Mouse (Mus musculus) limb, embryonic 14.5 days (tissue): ENCODE results near the gene Hsd3b1. TPM values are rescaled to one million over a fixed set of nuclear protein-coding genes. Genes with fewer than 3 reads are reported as not detected.
"Not testable (repeated sequence)": the region's sequence is repeated elsewhere in the genome, so short reads cannot be mapped to it uniquely, and the experiment has no call there.

ENCODE experiments used
- ATAC-seq: fragments of 200-750 bp; cut with Nextera tagmentation; 2 replicates; pipeline ENCODE4 v1.8.0; 2017; ENCODE audit warnings: low read depth, moderate number of reproducible peaks, moderate TSS enrichment; ENCODE audit not compliant: low FRiP score
- DNase-seq: peaks from one replicate; pipeline ENCODE4 v3.0.0-alpha.2; 2015; ENCODE audit warnings: low spot score
- H3K27ac ChIP-seq: fragments of 300-500 bp; sonication (generic); replicated peaks from 2 replicates; pipeline ENCODE4 v1.5.1; 2014; ENCODE audit warnings: low read depth, mild to moderate bottlenecking, low read length, moderate library complexity, mixed read lengths
- H3K27me3 ChIP-seq: fragments of 300-500 bp; sonication (generic); 2 replicates; pipeline ENCODE4 v1.6.1; 2014; ENCODE audit warnings: low read length, mixed read lengths; ENCODE audit not compliant: control insufficient read depth, insufficient read depth
- H3K36me3 ChIP-seq: fragments of 300-500 bp; sonication (generic); 2 replicates; pipeline ENCODE4 v1.6.1; 2014; ENCODE audit warnings: mild to moderate bottlenecking, low read length, moderate library complexity, mixed read lengths; ENCODE audit not compliant: control insufficient read depth, insufficient read depth
- H3K4me1 ChIP-seq: fragments of 300-500 bp; sonication (generic); 2 replicates; pipeline ENCODE4 v1.6.1; 2014; ENCODE audit warnings: antibody characterized with exemption, low read length, mixed read lengths; ENCODE audit not compliant: control insufficient read depth, insufficient read depth
- H3K4me2 ChIP-seq: fragments of 300-500 bp; sonication (generic); replicated peaks from 2 replicates; pipeline ENCODE4 v1.6.1; 2014; ENCODE audit warnings: low read depth, mild to moderate bottlenecking, low read length, moderate library complexity; ENCODE audit not compliant: severe bottlenecking
- H3K4me3 ChIP-seq: fragments of 300-500 bp; sonication (generic); replicated peaks from 2 replicates; pipeline ENCODE4 v1.5.1; 2014; ENCODE audit warnings: low read length
- H3K9ac ChIP-seq: fragments of 300-500 bp; sonication (generic); 2 replicates; pipeline ENCODE4 v1.6.1; 2014; ENCODE audit warnings: mild to moderate bottlenecking, low read depth, low read length, moderate library complexity; ENCODE audit not compliant: severe bottlenecking
- H3K9me3 ChIP-seq: fragments of 300-500 bp; sonication (generic); 2 replicates; pipeline ENCODE4 v1.6.1; 2016; ENCODE audit warnings: low read length; ENCODE audit not compliant: control insufficient read depth
- POLR2A ChIP-seq: fragments of 200-500 bp; IDR thresholded peaks from 2 replicates; pipeline ENCODE4 v1.8.0; 2012; ENCODE audit warnings: inconsistent platforms, mild to moderate bottlenecking, moderate library complexity, borderline replicate concordance; ENCODE audit not compliant: insufficient read depth, insufficient read length; ENCODE audit errors: extremely low read depth
- WGBS: fragments of 180-500 bp; shearing (Covaris S2); extraction: QIAGEN DNeasy Blood & Tissue Kit; methylation state at CpG from one replicate; pipeline ENCODE4 v1.1.7; 2014; 5-methylcytosine and 5-hydroxymethylcytosine counted together
- polyA plus RNA-seq, 2 experiments: library from polyadenylated mRNA; depleted of rRNA in 1 of 2; stranded (reverse) in 1 of 2; unstranded in 1 of 2; fragments of >200 nt; fragmentation: Nextera tagmentation in 1 of 2; extraction: Ambion mirVana in 1 of 2; gene quantifications; 2 replicates each; pipeline versions ENCODE4 v1.2.1 to v1.2.3; 2012 to 2014

Gene Hsd3b1
- polyA plus RNA-seq, 2 experiments, result 0.04 TPM; not detected in 1

GRCm38 (mm10) chr3:98850262-98850661 lies 9.3 kb downstream of the Hsd3b1 start:
- H3K9me3 ChIP-seq, result no peaks in the 10 kb centered on the region
- 87% methylated on average over 5 of the region's 5 CpGs for WGBS
- H3K36me3 ChIP-seq, result no peaks in the 10 kb centered on the region
- H3K4me1 ChIP-seq, result no peaks in the 10 kb centered on the region
- H3K4me2 ChIP-seq, result no peak overlapping the region
- no peak for TF ChIP-seq POLR2A
- no peaks in the 10 kb centered on the region for H3K27me3 ChIP-seq
- no peak overlapping the region for H3K9ac ChIP-seq
- no peak overlapping the region for H3K27ac ChIP-seq
- H3K4me3 ChIP-seq, result no peak overlapping the region
- DNase-seq (no peak), ATAC-seq (no peak)

GRCm38 (mm10) chr3:98848898-98849297 lies 10.7 kb downstream of the Hsd3b1 start:
- H3K27me3 ChIP-seq, result no peaks in the 10 kb centered on the region
- no peak overlapping the region for H3K4me3 ChIP-seq
- H3K9ac ChIP-seq, result no peak overlapping the region
- H3K4me1 ChIP-seq, result no peaks in the 10 kb centered on the region
- H3K9me3 ChIP-seq, result no peaks in the 10 kb centered on the region
- 77% methylated on average over 1 of the region's 1 CpGs for WGBS
- DNase-seq (no peak), ATAC-seq (no peak)
- no peaks in the 10 kb centered on the region for H3K36me3 ChIP-seq
- no peak for TF ChIP-seq POLR2A
- no peak overlapping the region for H3K4me2 ChIP-seq
- H3K27ac ChIP-seq, result no peak overlapping the region

- no peaks in the 10 kb centered on the region for H3K9me3 ChIP-seq
- 64% methylated on average over 6 of the region's 6 CpGs for WGBS
- no peaks in the 10 kb centered on the region for H3K36me3 ChIP-seq
- ATAC-seq (no peak), DNase-seq (no peak)
- no peaks in the 10 kb centered on the region for H3K4me1 ChIP-seq
- H3K9ac ChIP-seq, result no peak within 1 kb of the TSS
- H3K4me3 ChIP-seq, result no peak within 1 kb of the TSS
- no peak within 1 kb of the TSS for H3K27ac ChIP-seq
- TF ChIP-seq POLR2A, result no peak
- no peaks in the 10 kb centered on the region for H3K27me3 ChIP-seq
- H3K4me2 ChIP-seq, result no peak within 1 kb of the TSS
Measured at GRCm38 (mm10) chr3:98814101-98814670, 45.4 kb downstream of the Hsd3b1 start, which contains the start of gene Hsd3b6. Gene Hsd3b6, minus strand, starts transcription at chr3:98814443.

GRCm38 (mm10) chr3:98812653-98813052 lies 46.9 kb downstream of the Hsd3b1 start:
- not testable (repeated sequence) for H3K27ac ChIP-seq, H3K36me3 ChIP-seq, ATAC-seq, H3K27me3 ChIP-seq, H3K9ac ChIP-seq, H3K4me1 ChIP-seq, DNase-seq, H3K9me3 ChIP-seq, H3K4me2 ChIP-seq, H3K4me3 ChIP-seq
- 84% methylated on average over 6 of the region's 6 CpGs for WGBS

- H3K9ac ChIP-seq, H3K9me3 ChIP-seq, H3K27ac ChIP-seq, ATAC-seq, H3K4me1 ChIP-seq, DNase-seq, H3K27me3 ChIP-seq, H3K4me2 ChIP-seq, H3K4me3 ChIP-seq, H3K36me3 ChIP-seq: not testable (repeated sequence)
- WGBS, result 41% methylated on average over 3 of the region's 3 CpGs
Measured at GRCm38 (mm10) chr3:98805032-98805431, 54.6 kb downstream of the Hsd3b1 start.

Other genes starting within 250 kb of the Hsd3b1 start
- gene Hsd3b5, start 229.5 kb downstream of the Hsd3b1 start, polyA plus RNA-seq (2012; rRNA removed), result not detected in 2 replicates
- gene Hsd3b5, start 229.5 kb downstream of the Hsd3b1 start, polyA plus RNA-seq (2014; fragmentation: Nextera tagmentation; extraction: Ambion mirVana), result not detected in 2 replicates
- gene Hsd3b2, start 135.3 kb downstream of the Hsd3b1 start, polyA plus RNA-seq (2012; rRNA removed), result not detected in 2 replicates
- not detected in 2 replicates for gene Hsd3b2, start 135.3 kb downstream of the Hsd3b1 start, polyA plus RNA-seq (2014; fragmentation: Nextera tagmentation; extraction: Ambion mirVana)
- gene Hsd3b3, start 96.7 kb downstream of the Hsd3b1 start, polyA plus RNA-seq (2012; rRNA removed), result 0.04 TPM in 1 of 2 replicates, not detected in the other
- 0.12 TPM in 1 of 2 replicates, not detected in the other for gene Hsd3b3, start 96.7 kb downstream of the Hsd3b1 start, polyA plus RNA-seq (2014; fragmentation: Nextera tagmentation; extraction: Ambion mirVana)
- 0.91 and 1.4 TPM in 2 replicates for gene Hsd3b6, start 45.4 kb downstream of the Hsd3b1 start, polyA plus RNA-seq (2012; rRNA removed)
- 2.0 and 3.6 TPM in 2 replicates for gene Hsd3b6, start 45.4 kb downstream of the Hsd3b1 start, polyA plus RNA-seq (2014; fragmentation: Nextera tagmentation; extraction: Ambion mirVana)
- 0.03 and 0.04 TPM in 2 replicates for gene Hao2, start 33.4 kb upstream of the Hsd3b1 start, polyA plus RNA-seq (2012; rRNA removed)
- 0.11 TPM in 1 of 2 replicates, not detected in the other for gene Hao2, start 33.4 kb upstream of the Hsd3b1 start, polyA plus RNA-seq (2014; fragmentation: Nextera tagmentation; extraction: Ambion mirVana)